Mouse (Mus musculus) midbrain, embryonic 11.5 days (tissue): ENCODE data around the gene Dcaf17. TPM values are rescaled to one million over a fixed set of nuclear protein-coding genes. Genes with fewer than 3 reads are reported as not detected.
A peak's percentile ranks its signal among the peaks of the same experiment; 100 is the strongest.

ENCODE experiments used
- ATAC-seq: fragments of 200-750 bp; cut with Nextera tagmentation; 2 replicates; pipeline ENCODE4 v1.8.0; 2017; ENCODE audit warnings: moderate TSS enrichment, moderate library complexity; ENCODE audit not compliant: low FRiP score
- DNase-seq: peaks from one replicate; pipeline ENCODE4 v3.0.0; 2015; ENCODE audit warnings: low spot score; ENCODE audit errors: missing footprints
- H3K27ac ChIP-seq: fragments of 300-500 bp; sonication (generic); 2 replicates; pipeline ENCODE4 v1.5.1; 2014; ENCODE audit warnings: low read depth, low read length
- H3K27me3 ChIP-seq: fragments of 300-500 bp; sonication (generic); 2 replicates; pipeline ENCODE4 v1.6.1; 2014; ENCODE audit warnings: mild to moderate bottlenecking, low read length, moderate library complexity, mixed read lengths; ENCODE audit not compliant: control insufficient read depth, insufficient read depth
- H3K36me3 ChIP-seq: fragments of 300-500 bp; sonication (generic); 2 replicates; pipeline ENCODE4 v1.6.1; 2014; ENCODE audit warnings: mild to moderate bottlenecking, low read length, moderate library complexity, mixed read lengths; ENCODE audit not compliant: control insufficient read depth, insufficient read depth
- H3K4me1 ChIP-seq: fragments of 300-500 bp; sonication (generic); 2 replicates; pipeline ENCODE4 v1.6.1; 2014; ENCODE audit warnings: low read length; ENCODE audit not compliant: control insufficient read depth, insufficient read depth
- H3K4me2 ChIP-seq: fragments of 300-500 bp; sonication (generic); 2 replicates; pipeline ENCODE4 v1.6.1; 2014; ENCODE audit warnings: mild to moderate bottlenecking, moderate library complexity
- H3K4me3 ChIP-seq: fragments of 300-500 bp; sonication (generic); 2 replicates; pipeline ENCODE4 v1.5.1; 2014; ENCODE audit warnings: low read depth, low read length
- H3K9ac ChIP-seq: fragments of 300-500 bp; sonication (generic); 2 replicates; pipeline ENCODE4 v1.6.1; 2014; ENCODE audit warnings: low read length
- H3K9me3 ChIP-seq: fragments of 300-500 bp; sonication (generic); 2 replicates; pipeline ENCODE4 v1.6.1; 2016; ENCODE audit warnings: low read length; ENCODE audit not compliant: control insufficient read depth
- WGBS: fragments of 180-500 bp; shearing (Covaris S2); extraction: QIAGEN DNeasy Blood & Tissue Kit; methylation state at CpG from one replicate; pipeline ENCODE4 v1.1.7; 2014; 5-methylcytosine and 5-hydroxymethylcytosine counted together
- polyA plus RNA-seq: library from polyadenylated mRNA; unstranded; fragments of >200 nt; fragmentation: Nextera tagmentation; extraction: Ambion mirVana; gene quantifications from 2 replicates; pipeline ENCODE4 v1.2.1, GENCODE M21; 2014

Gene Dcaf17
- polyA plus RNA-seq, 1 experiment from 2014 or later, result 40.5 TPM

DNA sequence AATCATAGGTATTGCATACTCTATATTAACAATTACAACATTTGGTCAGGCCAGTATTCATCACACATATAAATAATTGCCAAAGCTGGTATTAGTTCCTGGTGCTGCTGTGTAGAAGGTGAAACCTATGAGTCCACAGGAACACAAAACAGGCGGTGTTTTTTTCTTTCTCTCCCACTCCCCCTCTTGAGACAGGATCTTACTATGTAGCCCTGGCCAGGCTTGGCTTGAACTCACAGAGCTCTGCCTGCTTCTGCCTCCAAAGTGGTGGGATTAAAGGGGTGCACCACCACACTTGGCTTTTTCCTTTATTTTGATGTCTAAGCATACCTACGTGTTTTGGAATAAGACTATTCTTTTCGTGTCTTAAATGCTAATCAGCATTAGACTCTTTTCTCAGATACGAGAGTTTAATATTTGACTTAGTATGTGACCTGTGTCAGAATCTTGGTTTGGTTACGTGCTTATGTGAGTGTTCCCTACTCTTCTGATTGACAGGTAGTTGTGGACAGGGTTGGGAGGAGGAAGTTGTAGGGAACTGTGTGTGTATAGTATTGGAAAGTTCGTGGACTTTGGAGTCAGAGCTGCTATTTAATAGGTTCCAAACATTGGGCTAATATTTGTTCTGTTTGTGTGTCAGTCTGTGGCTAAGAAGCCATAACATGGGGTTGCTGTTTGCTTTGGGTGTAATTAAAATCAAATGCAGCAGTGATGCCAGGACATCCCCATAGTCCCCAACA lies 28.5 kb downstream of the Dcaf17 start:
- H3K4me2 ChIP-seq, result no peak overlapping the region
- H3K36me3 ChIP-seq, result peaks cover 9% of the 10 kb centered on the region; the same call in 1 of the 2 replicates
- 90% methylated on average over 6 of the region's 6 CpGs for WGBS
- peak; percentile 67 for DNase-seq
- H3K4me1 ChIP-seq, result no peaks in the 10 kb centered on the region
- H3K9ac ChIP-seq, result no peak overlapping the region
- no peaks in the 10 kb centered on the region for H3K27me3 ChIP-seq
- H3K4me3 ChIP-seq, result no peak overlapping the region
- no peak for ATAC-seq
- H3K9me3 ChIP-seq, result no peaks in the 10 kb centered on the region
- H3K27ac ChIP-seq, result no peak overlapping the region

GRCm38 (mm10) chr2:71089766-71090165 lies 34.6 kb downstream of the Dcaf17 start:
- H3K4me2 ChIP-seq, result no peak overlapping the region
- H3K9me3 ChIP-seq, result no peaks in the 10 kb centered on the region
- WGBS, result 81% methylated on average over 3 of the region's 3 CpGs
- peaks cover 3% of the 10 kb centered on the region; the same call in 1 of the 2 replicates for H3K36me3 ChIP-seq
- H3K4me3 ChIP-seq, result no peak overlapping the region
- DNase-seq, result peak; percentile 64
- no peaks in the 10 kb centered on the region for H3K27me3 ChIP-seq
- H3K4me1 ChIP-seq, result no peaks in the 10 kb centered on the region
- no peak overlapping the region for H3K9ac ChIP-seq
- no peak for ATAC-seq
- no peak overlapping the region for H3K27ac ChIP-seq

DNA sequence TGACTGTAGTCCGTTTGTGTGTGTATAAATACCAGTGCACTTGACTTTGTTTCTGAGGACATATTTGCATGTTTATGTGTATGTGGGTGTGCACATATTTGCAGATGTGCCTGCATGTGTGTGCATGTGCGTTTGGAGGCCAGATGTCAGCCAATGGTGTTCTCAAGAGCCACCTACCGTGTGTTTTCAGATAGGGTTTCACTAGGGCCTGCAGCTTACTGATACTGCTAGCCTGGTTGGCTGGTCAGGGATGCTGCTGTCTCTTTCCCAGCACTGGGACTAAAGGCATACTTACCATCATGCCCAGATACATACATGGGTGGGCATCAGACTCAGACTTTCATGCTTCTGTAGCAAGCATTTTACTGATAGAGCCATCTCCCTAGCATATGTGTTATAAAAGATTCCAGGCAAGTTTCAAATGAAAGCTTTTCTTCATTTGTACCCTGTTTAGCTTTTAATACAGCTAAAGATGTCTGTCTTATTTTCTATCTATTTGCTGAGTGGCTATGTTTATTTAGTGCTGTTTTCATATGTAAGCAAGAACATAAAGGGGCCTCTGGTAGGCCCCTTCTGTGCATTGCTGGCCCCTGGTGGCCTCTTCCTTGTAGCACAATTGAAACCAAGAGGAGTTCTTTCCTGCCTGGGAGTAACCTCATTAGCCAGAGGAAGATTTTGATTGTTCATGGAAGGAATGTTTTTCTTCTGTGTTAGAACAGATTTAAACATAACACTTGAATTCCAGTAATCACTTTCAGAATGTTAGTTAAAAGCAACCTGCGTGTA lies 35.7 kb downstream of the Dcaf17 start:
- no peak overlapping the region for H3K9ac ChIP-seq
- H3K4me3 ChIP-seq, result no peak overlapping the region
- no peak overlapping the region for H3K4me2 ChIP-seq
- 85% methylated on average over 4 of the region's 4 CpGs for WGBS
- DNase-seq (peak; percentile 83), ATAC-seq (no peak)
- no peak overlapping the region for H3K27ac ChIP-seq
- H3K9me3 ChIP-seq, result no peaks in the 10 kb centered on the region
- no peaks in the 10 kb centered on the region for H3K27me3 ChIP-seq
- peaks cover 3% of the 10 kb centered on the region; the same call in 1 of the 2 replicates for H3K36me3 ChIP-seq
- H3K4me1 ChIP-seq, result no peaks in the 10 kb centered on the region

- DNase-seq, result peak; percentile 44
- Histone ChIP-seq H3K9me3 (no peaks in the 10 kb centered on the region), H3K27me3 (no peaks in the 10 kb centered on the region), H3K36me3 (no peaks in the 10 kb centered on the region), H3K4me1 (no peaks in the 10 kb centered on the region), H3K4me3 (no peak overlapping the region), H3K9ac (no peak overlapping the region), H3K4me2 (no peak overlapping the region), H3K27ac (no peak overlapping the region)
- 89% methylated on average over 7 of the region's 7 CpGs for WGBS
- no peak for ATAC-seq
Measured at GRCm38 (mm10) chr2:71096170-71096569, 41.0 kb downstream of the Dcaf17 start.

DNA sequence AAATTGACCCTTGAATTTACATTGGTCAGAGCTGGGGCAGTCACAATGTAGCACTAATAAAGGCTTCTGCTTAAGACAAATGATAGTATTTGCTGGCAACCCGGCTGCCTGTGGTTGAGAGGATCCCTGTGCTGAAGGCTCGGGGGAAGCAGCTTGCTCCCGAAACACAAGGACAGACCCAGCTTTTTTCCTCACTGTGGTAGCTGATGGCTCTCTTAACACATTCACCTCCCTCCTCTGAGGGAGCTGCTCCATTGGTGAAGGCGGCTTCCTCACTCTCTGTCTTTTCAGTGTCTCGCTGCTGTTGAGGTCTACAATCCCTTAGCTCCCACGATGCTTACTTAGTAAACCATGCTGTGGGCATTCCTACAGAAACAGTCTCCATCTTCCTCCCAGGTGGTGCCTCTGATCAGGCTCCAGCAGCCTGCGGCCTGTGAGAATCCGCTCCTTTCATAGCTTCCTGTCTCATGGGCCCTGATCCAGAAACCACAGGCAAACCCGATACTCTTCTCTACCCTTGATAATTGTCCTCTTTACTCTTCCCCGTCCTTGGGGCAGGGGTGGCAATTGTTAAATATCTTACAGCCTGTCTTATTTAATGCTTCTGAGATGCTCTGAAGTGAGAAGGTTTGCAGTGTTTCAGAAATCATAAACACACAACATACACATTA lies 47.6 kb downstream of the Dcaf17 start:
- no peaks in the 10 kb centered on the region for H3K36me3 ChIP-seq

GRCm38 (mm10) chr2:71103292-71103680 lies 48.2 kb downstream of the Dcaf17 start:
- no peak overlapping the region for H3K4me2 ChIP-seq
- 95% methylated on average over 4 of the region's 4 CpGs for WGBS
- DNase-seq, result no peak
- no peaks in the 10 kb centered on the region for H3K4me1 ChIP-seq
- no peaks in the 10 kb centered on the region for H3K9me3 ChIP-seq
- no peaks in the 10 kb centered on the region for H3K36me3 ChIP-seq
- H3K27ac ChIP-seq, result no peak overlapping the region
- no peaks in the 10 kb centered on the region for H3K27me3 ChIP-seq
- ATAC-seq, result no peak
- no peak overlapping the region for H3K9ac ChIP-seq
- no peak overlapping the region for H3K4me3 ChIP-seq

More for the DNA sequence above, 47.6 kb downstream of the Dcaf17 start:
- Histone ChIP-seq H3K4me1 (no peaks in the 10 kb centered on the region), H3K9me3 (no peaks in the 10 kb centered on the region), H3K9ac (no peak overlapping the region), H3K4me3 (no peak overlapping the region), H3K4me2 (no peak overlapping the region), H3K27me3 (no peaks in the 10 kb centered on the region), H3K27ac (no peak overlapping the region)
- WGBS, result 87% methylated on average over 10 of the region's 10 CpGs
- DNase-seq (peak; percentile 59), ATAC-seq (no peak)

GRCm38 (mm10) chr2:71104696-71105095 lies 49.6 kb downstream of the Dcaf17 start:
- DNase-seq, result peak; percentile 41
- H3K4me1 ChIP-seq, result no peaks in the 10 kb centered on the region
- no peaks in the 10 kb centered on the region for H3K27me3 ChIP-seq
- H3K4me2 ChIP-seq, result no peak overlapping the region
- no peak overlapping the region for H3K4me3 ChIP-seq
- no peak overlapping the region for H3K27ac ChIP-seq
- no peaks in the 10 kb centered on the region for H3K9me3 ChIP-seq
- no peak overlapping the region for H3K9ac ChIP-seq
- no peaks in the 10 kb centered on the region for H3K36me3 ChIP-seq
- WGBS, result 75% methylated on average over 3 of the region's 3 CpGs
- no peak for ATAC-seq

DNA sequence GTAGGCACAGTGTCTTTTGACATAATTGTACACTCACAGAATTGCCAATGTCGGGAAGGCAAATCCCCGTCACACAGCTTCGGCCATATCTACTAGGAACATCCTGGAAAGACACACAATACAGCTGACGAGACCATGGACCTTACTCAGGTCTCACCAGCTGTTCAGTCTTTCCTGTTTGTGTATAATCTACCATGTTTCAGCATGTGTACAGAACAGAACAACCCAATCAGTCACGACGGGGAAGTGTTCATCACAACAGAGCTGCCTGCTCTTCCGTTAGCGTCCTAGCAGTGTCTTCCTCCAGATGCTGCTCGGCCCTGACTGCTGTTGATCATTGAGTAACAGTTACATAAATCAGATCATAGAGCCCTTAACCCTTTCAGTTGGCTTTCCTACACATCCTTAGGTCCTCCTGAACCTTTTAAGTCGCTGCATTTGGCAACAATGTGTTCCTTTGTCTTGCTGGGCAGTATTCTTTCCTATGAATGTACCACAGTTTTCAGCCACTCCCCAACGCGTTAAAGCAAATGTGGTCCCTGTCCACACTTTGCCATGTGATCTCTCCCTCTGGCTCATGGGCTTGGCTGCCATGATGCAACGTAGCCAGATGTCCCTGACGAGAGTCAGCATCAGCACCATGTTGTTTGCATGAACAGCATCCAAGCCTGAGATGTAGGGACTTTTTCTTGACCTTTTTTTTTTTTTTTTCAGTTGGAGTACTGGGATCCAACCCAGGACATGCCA lies 50.5 kb downstream of the Dcaf17 start:
- H3K9ac ChIP-seq, result no peak overlapping the region
- H3K27me3 ChIP-seq, result no peaks in the 10 kb centered on the region
- no peak overlapping the region for H3K27ac ChIP-seq
- no peaks in the 10 kb centered on the region for H3K9me3 ChIP-seq
- H3K36me3 ChIP-seq, result no peaks in the 10 kb centered on the region
- 90% methylated on average over 14 of the region's 14 CpGs for WGBS
- H3K4me1 ChIP-seq, result no peaks in the 10 kb centered on the region
- DNase-seq, result peak; percentile 73
- H3K4me3 ChIP-seq, result no peak overlapping the region
- ATAC-seq, result no peak
- H3K4me2 ChIP-seq, result no peak overlapping the region
